ENCODE assay signal across 9 mouse cellular contexts in the genomic region with DNA sequence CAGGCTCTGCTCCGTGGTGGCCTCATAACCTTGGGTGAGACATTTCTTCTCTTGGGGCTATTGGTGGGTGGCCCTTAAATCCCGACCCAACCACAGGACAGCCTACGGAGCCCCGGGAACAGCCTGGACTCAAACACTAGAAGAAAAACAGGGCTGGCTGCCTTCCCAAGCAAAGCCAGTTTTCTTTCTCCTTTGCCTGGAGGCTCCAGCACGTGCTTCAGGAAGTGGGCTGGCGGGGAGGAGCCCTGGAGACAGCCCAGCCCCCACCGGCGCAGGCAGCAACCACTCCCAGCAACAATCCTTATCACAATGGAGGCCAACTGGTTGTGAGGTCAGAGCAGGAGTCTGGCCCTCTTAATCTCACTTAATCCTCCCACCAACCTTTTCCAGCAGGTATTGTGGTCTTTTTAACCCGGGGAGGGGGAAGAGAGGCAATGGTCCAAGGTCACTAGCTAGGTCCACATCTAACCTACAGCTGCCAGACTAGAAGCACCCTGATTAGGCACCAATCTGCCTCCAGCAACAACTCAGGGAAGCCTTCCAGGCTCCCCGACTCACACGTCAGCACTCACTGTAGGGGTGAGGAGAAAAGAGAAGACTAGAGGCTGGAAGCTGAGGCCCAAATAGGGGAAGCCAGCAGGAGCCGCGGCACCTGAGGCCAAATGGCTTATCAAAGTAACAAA. TPM values are rescaled to one million over a fixed set of nuclear protein-coding genes. Genes with fewer than 3 reads are reported as not detected.
DNase-seq lines count a peak whose midpoint lies in the region; ATAC-seq and TF ChIP-seq lines count a peak whose summit lies in the region.
"Had no signal": no experiment of that assay in that cellular context is flagged by ENCODE, and none has a peak within 500 bp of the region (broad histone marks: within the 10 kb centered on the region; RNA-seq: fewer than 3 reads in every experiment).

No protein-coding gene starts in this region.

- H3K27me3 ChIP-seq in forebrain, embryonic 12.5 days = peaks cover 3% of the 10 kb centered on the region; the same call in 1 of the 2 replicates
- H3K27me3 ChIP-seq in heart, postnatal 0 days (ENCODE audit: control insufficient read depth, insufficient read depth, low read length) = no peaks in the 10 kb centered on the region
- H3K27me3 ChIP-seq in lung, embryonic 14.5 days (ENCODE audit: insufficient read depth, low read length) = no peaks in the 10 kb centered on the region

- TF ChIP-seq EP300 in heart, postnatal 0 days (IDR thresholded peaks at IDR 0.05; ENCODE audit: low read depth) = peak; percentile 80; the same call in 1 of the 2 replicates

- H3K4me1 ChIP-seq in forebrain, embryonic 12.5 days = peaks cover 69% of the 10 kb centered on the region
- H3K4me1 ChIP-seq in heart, postnatal 0 days (ENCODE audit: control insufficient read depth, insufficient read depth) = peaks cover 44% of the 10 kb centered on the region
- H3K4me1 ChIP-seq in lung, embryonic 14.5 days (ENCODE audit: insufficient read depth) = peaks cover 44% of the 10 kb centered on the region

- TF ChIP-seq CTCF in heart, postnatal 0 days (IDR thresholded peaks at IDR 0.05; ENCODE audit: low read depth) = no peak
- TF ChIP-seq CTCF in layer of hippocampus, adult 2 months (conservative IDR thresholded peaks at IDR 0.05) = no peak
- TF ChIP-seq CTCF in lung, embryonic 14.5 days (IDR thresholded peaks at IDR 0.05; ENCODE audit: low read depth) = no peak

- WGBS in forebrain, embryonic 12.5 days = under 1% methylated on average over 13 of the region's 13 CpGs
- WGBS in heart, postnatal 0 days = under 1% methylated on average over 13 of the region's 13 CpGs
- WGBS in lung, embryonic 14.5 days = under 1% methylated on average over 13 of the region's 13 CpGs

- ATAC-seq in forebrain, embryonic 12.5 days (ENCODE audit: low FRiP score) = no peak
- peak; percentile 57 for ATAC-seq in heart, postnatal 0 days (ENCODE audit: insufficient read depth, low read depth)
- ATAC-seq in lung, embryonic 14.5 days (ENCODE audit: insufficient read depth) = peak; percentile 47

- H3K36me3 ChIP-seq in forebrain, embryonic 12.5 days (replicated peaks) = peaks cover 18% of the 10 kb centered on the region
- no peaks in the 10 kb centered on the region for H3K36me3 ChIP-seq in heart, postnatal 0 days (replicated peaks; ENCODE audit: control insufficient read depth, insufficient read depth, low read length)
- H3K36me3 ChIP-seq in lung, embryonic 14.5 days (ENCODE audit: insufficient read depth) = peaks cover 17% of the 10 kb centered on the region; the same call in 1 of the 2 replicates

- peak overlapping the region; percentile 100 for H3K4me2 ChIP-seq in forebrain, embryonic 12.5 days
- peak overlapping the region; percentile 98 for H3K4me2 ChIP-seq in heart, postnatal 0 days (ENCODE audit: low read depth, low read length)
- H3K4me2 ChIP-seq in lung, embryonic 14.5 days = peak overlapping the region; percentile 100

- peak overlapping the region; percentile 99 for H3K9ac ChIP-seq in forebrain, embryonic 12.5 days
- peak overlapping the region; percentile 95 for H3K9ac ChIP-seq in heart, postnatal 0 days (replicated peaks; ENCODE audit: low read depth, low read length)
- H3K9ac ChIP-seq in lung, embryonic 14.5 days = peak overlapping the region; percentile 99

- H3K4me3 ChIP-seq in forebrain, embryonic 12.5 days (replicated peaks) = peak overlapping the region; percentile 81
- peak overlapping the region; percentile 92 for H3K4me3 ChIP-seq in heart, postnatal 0 days (ENCODE audit: low read depth, low read length)
- H3K4me3 ChIP-seq in layer of hippocampus, adult 2 months = peak overlapping the region; percentile 76
- H3K4me3 ChIP-seq in lung, embryonic 14.5 days (ENCODE audit: low read depth, low read length) = peak overlapping the region; percentile 92

- peak overlapping the region; percentile 100 for H3K27ac ChIP-seq in forebrain, embryonic 12.5 days
- peak overlapping the region; percentile 100 for H3K27ac ChIP-seq in heart, postnatal 0 days (ENCODE audit: low read depth)
- H3K27ac ChIP-seq in layer of hippocampus, adult 2 months = peak overlapping the region; percentile 100
- peak overlapping the region; percentile 100 for H3K27ac ChIP-seq in lung, embryonic 14.5 days (ENCODE audit: low read depth)

- no peaks in the 10 kb centered on the region for H3K9me3 ChIP-seq in forebrain, embryonic 12.5 days
- no peaks in the 10 kb centered on the region for H3K9me3 ChIP-seq in heart, postnatal 0 days (replicated peaks; ENCODE audit: control insufficient read depth, low read length)
- H3K9me3 ChIP-seq in lung, embryonic 14.5 days (ENCODE audit: low read depth, low read length) = no peaks in the 10 kb centered on the region

- peak; percentile 92 for DNase-seq in ES-CJ7 (ENCODE audit: low read depth, low spot score)
- peak; percentile 81 for DNase-seq in c-Kit-positive CD71-positive TER-119-negative erythroid progenitor cells, embryonic 14.5 days (ENCODE audit: low read depth)
- DNase-seq in heart, postnatal 0 days (ENCODE audit: low spot score) = peak; percentile 96
- peak; percentile 78 to 83 for DNase-seq in layer of hippocampus, adult 2 months (ENCODE audit: low spot score in 2 of 2)
- DNase-seq in lung, embryonic 14.5 days = peak; percentile 95
- DNase-seq in ovary, postnatal 36 days (ENCODE audit: low spot score) = peak; percentile 93
- DNase-seq in thymus, postnatal 4 days = peak; percentile 77

RNA-seq across cellular contexts. Expression of gene Rhof, which starts 4.0 kb away (rescaled TPM):
- 1.9 and 2.8 TPM in 2 replicates for polyA plus RNA-seq in forebrain, embryonic 12.5 days (2016; fragmentation: Nextera tagmentation; extraction: Ambion mirVana)
- total RNA-seq in heart, postnatal 0 days (2014; rRNA removed; ENCODE audit: low replicate concordance) = 1.4 and 2.1 TPM in 2 replicates
- 0.71 and 1.1 TPM in 2 replicates for polyA plus RNA-seq in heart, postnatal 0 days (2015; fragmentation: Nextera tagmentation; extraction: Ambion mirVana)
- 10 to 100 TPM; 43.3 to 46.3 TPM for total RNA-seq in layer of hippocampus, adult 2 months (2021)
- 2.4 and 2.5 TPM in 2 replicates for polyA plus RNA-seq in lung, embryonic 14.5 days (2014; fragmentation: Nextera tagmentation; extraction: Ambion mirVana)

RNA-seq across cellular contexts. Expression of gene Setd1b, which starts 5.5 kb away (rescaled TPM):
- polyA plus RNA-seq in forebrain, embryonic 12.5 days (2016; fragmentation: Nextera tagmentation; extraction: Ambion mirVana) = 13.1 and 13.6 TPM in 2 replicates
- 5.5 and 6.1 TPM in 2 replicates for total RNA-seq in heart, postnatal 0 days (2014; rRNA removed; ENCODE audit: low replicate concordance)
- polyA plus RNA-seq in heart, postnatal 0 days (2015; fragmentation: Nextera tagmentation; extraction: Ambion mirVana) = 4.9 and 5.1 TPM in 2 replicates
- total RNA-seq in layer of hippocampus, adult 2 months (2021) = 10 to 100 TPM; 31.2 to 39.4 TPM
- polyA plus RNA-seq in lung, embryonic 14.5 days (2014; fragmentation: Nextera tagmentation; extraction: Ambion mirVana) = 11.5 and 12.1 TPM in 2 replicates

RNA-seq across cellular contexts. Expression of gene Psmd9, which starts 32.7 kb away (rescaled TPM):
- polyA plus RNA-seq in forebrain, embryonic 12.5 days (2016; fragmentation: Nextera tagmentation; extraction: Ambion mirVana) = 66.5 and 71.6 TPM in 2 replicates
- total RNA-seq in heart, postnatal 0 days (2014; rRNA removed; ENCODE audit: low replicate concordance) = 11.2 and 19.5 TPM in 2 replicates
- 54.0 and 54.9 TPM in 2 replicates for polyA plus RNA-seq in heart, postnatal 0 days (2015; fragmentation: Nextera tagmentation; extraction: Ambion mirVana)
- total RNA-seq in layer of hippocampus, adult 2 months (2021) = 10 to 100 TPM; 27.8 to 30.4 TPM
- polyA plus RNA-seq in lung, embryonic 14.5 days (2014; fragmentation: Nextera tagmentation; extraction: Ambion mirVana) = 70.9 and 81.7 TPM in 2 replicates

RNA-seq across cellular contexts. Expression of gene Hpd, which starts 46.0 kb away (rescaled TPM):
- not detected in 2 replicates for polyA plus RNA-seq in forebrain, embryonic 12.5 days (2016; fragmentation: Nextera tagmentation; extraction: Ambion mirVana)
- total RNA-seq in heart, postnatal 0 days (2014; rRNA removed; ENCODE audit: low replicate concordance) = 0.43 and 0.92 TPM in 2 replicates
- polyA plus RNA-seq in heart, postnatal 0 days (2015; fragmentation: Nextera tagmentation; extraction: Ambion mirVana) = not detected in 2 replicates
- not detected for total RNA-seq in layer of hippocampus, adult 2 months (2021)
- polyA plus RNA-seq in lung, embryonic 14.5 days (2014; fragmentation: Nextera tagmentation; extraction: Ambion mirVana) = not detected in 2 replicates
- total RNA-seq: layer of hippocampus, adult 18-20 months had no signal
